Mouse (Mus musculus): ENCODE data around the gene Rasgrp2. TPM values are rescaled to one million over a fixed set of nuclear protein-coding genes. Genes with fewer than 3 reads are reported as not detected.

Gene Rasgrp2
- total and polyA plus RNA-seq, 3 experiments: 176 to 233 TPM; not detected in 1

DNA sequence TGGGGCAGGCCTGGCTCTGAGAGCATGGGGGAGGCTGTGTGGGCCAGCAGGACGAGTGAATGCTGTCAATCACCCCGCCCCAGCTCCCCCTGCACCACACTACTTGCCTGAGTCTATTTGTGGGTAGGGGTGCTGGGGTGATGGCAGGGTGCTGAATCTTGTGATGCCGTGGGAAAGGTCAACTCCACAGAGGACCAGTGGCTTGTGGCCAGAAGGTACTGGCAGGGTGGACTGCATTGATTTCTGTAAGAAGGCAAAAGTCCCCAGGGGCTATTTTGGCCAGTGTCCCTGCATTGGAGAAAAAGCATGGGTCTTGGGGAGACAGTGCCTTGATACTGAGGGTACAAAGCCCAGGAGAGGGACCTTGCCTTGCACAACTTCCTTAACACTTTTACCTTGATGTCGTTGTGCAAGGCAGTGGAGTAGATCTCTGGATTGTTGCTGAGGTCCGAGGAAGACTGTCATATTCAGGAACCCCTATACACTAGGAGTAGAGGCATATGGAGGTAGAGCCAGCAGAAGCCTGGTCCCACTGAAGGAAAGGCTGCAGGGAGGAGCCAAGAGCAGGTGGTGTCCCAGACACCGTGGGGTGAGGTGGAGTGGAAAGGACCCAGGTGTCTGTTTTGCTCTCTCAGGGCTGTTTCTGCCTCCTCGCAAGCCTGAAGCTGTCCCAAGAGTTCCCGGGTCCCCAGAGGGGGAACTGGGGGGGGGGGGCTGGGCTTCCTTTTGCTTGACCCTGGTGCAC lies 25.2 kb downstream of the Rasgrp2 start:
- Histone ChIP-seq H3K79me2 (ENCODE audit: control insufficient read depth, insufficient read depth, low read length, poor library complexity) (no peaks in the 10 kb centered on the region), H3K27me3 (ENCODE audit: control insufficient read depth in 1 of 2, insufficient read depth in 2 of 2, low read length in 2 of 2) (no peaks in the 10 kb centered on the region), H3K4me1 (ENCODE audit: control insufficient read depth in 1 of 2, insufficient read depth in 2 of 2, low read length in 2 of 2) (no peaks in the 10 kb centered on the region), H3K9ac (ENCODE audit: control insufficient read depth, low read depth, low read length, poor library complexity, severe bottlenecking) (no peak overlapping the region), H3K27ac (ENCODE audit: control insufficient read depth, low read depth, low read length) (no peak overlapping the region), H3K36me3 (ENCODE audit: control insufficient read depth in 1 of 2, insufficient read depth in 2 of 2, low read length in 2 of 2) (no peaks in the 10 kb centered on the region), H3K9me3 (replicated peaks; ENCODE audit: insufficient read depth, low read length) (no peaks in the 10 kb centered on the region), H3K4me3 (ENCODE audit: control insufficient read depth in 1 of 2, insufficient read depth in 1 of 2, low read depth in 2 of 2, low read length in 2 of 2) (no peak overlapping the region)
- no peak for DNase-seq (ENCODE audit: low read depth, low spot score)
- TF ChIP-seq RAD21 (IDR thresholded peaks at IDR 0.05; ENCODE audit: low read depth, low read length) (no peak), USF2 (IDR thresholded peaks at IDR 0.05; ENCODE audit: borderline replicate concordance in 1 of 2, insufficient read depth in 1 of 2, low read depth in 1 of 2, low read length in 2 of 2) (no peak), MYC (IDR thresholded peaks at IDR 0.05; ENCODE audit: low read depth, low read length) (no peak), MEF2A (IDR thresholded peaks at IDR 0.05; ENCODE audit: extremely low read depth, insufficient replicate concordance, low read depth, low read length, poor library complexity, severe bottlenecking) (no peak), MAX (IDR thresholded peaks at IDR 0.05; ENCODE audit: low read length) (no peak), ZKSCAN1 (IDR thresholded peaks at IDR 0.05; ENCODE audit: low read depth, low read length) (no peak), POLR2AphosphoS2 (IDR thresholded peaks at IDR 0.05; ENCODE audit: low read length) (no peak), MXI1 (IDR thresholded peaks at IDR 0.05; ENCODE audit: low read depth, low read length) (no peak), ZMIZ1 (IDR thresholded peaks at IDR 0.05; ENCODE audit: low read depth, low read length) (no peak), ETS1 (IDR thresholded peaks at IDR 0.05; ENCODE audit: low read depth, low read length) (no peak), ELF1 (IDR thresholded peaks at IDR 0.05; ENCODE audit: low read depth, low read length) (no peak), GABPA (IDR thresholded peaks at IDR 0.05; ENCODE audit: low read depth, low read length) (no peak), NRF1 (IDR thresholded peaks at IDR 0.05; ENCODE audit: insufficient read depth, low read depth, low read length, poor library complexity, severe bottlenecking) (no peak), E2F4 (IDR thresholded peaks at IDR 0.05; ENCODE audit: borderline replicate concordance, low read depth, low read length) (no peak), MAZ (IDR thresholded peaks at IDR 0.05; ENCODE audit: low read depth, low read length) (no peak), ZNF384 (IDR thresholded peaks at IDR 0.05; ENCODE audit: low read depth, low read length) (no peak), JUND (IDR thresholded peaks at IDR 0.05; ENCODE audit: low read depth, low read length) (no peak), RCOR1 (IDR thresholded peaks at IDR 0.05; ENCODE audit: low read depth, low read length) (no peak)

GRCm38 (mm10) chr19:6425595-6425994 lies 26.5 kb downstream of the Rasgrp2 start:
- TF ChIP-seq GATA1 (IDR thresholded peaks at IDR 0.05; ENCODE audit: low read depth, low read length): no peak
- TF ChIP-seq TBP (IDR thresholded peaks at IDR 0.05; ENCODE audit: low read depth, low read length): no peak
- TF ChIP-seq ELF1 (IDR thresholded peaks at IDR 0.05; ENCODE audit: low read depth, low read length): no peak
- TF ChIP-seq CTCF (IDR thresholded peaks at IDR 0.05 in 2 of 3, conservative IDR thresholded peaks at IDR 0.05 in 1 of 3; ENCODE audit: control insufficient read depth in 1 of 3, insufficient read depth in 1 of 3, low read depth in 2 of 3, low read length in 3 of 3, poor library complexity in 1 of 3, severe bottlenecking in 1 of 3): no peak
- no peak for TF ChIP-seq HCFC1 (IDR thresholded peaks at IDR 0.05; ENCODE audit: low read depth, low read length)
- H3K36me3 ChIP-seq (ENCODE audit: control insufficient read depth in 1 of 2, insufficient read depth in 2 of 2, low read length in 2 of 2): no peaks in the 10 kb centered on the region
- H3K9ac ChIP-seq (ENCODE audit: control insufficient read depth, low read depth, low read length, poor library complexity, severe bottlenecking): no peak overlapping the region
- no peak overlapping the region for H3K27ac ChIP-seq (ENCODE audit: control insufficient read depth, low read depth, low read length)
- DNase-seq (ENCODE audit: low read depth, low spot score): no peak
- no peaks in the 10 kb centered on the region for H3K27me3 ChIP-seq (ENCODE audit: control insufficient read depth in 1 of 2, insufficient read depth in 2 of 2, low read length in 2 of 2)
- no peaks in the 10 kb centered on the region for H3K79me2 ChIP-seq (ENCODE audit: control insufficient read depth, insufficient read depth, low read length, poor library complexity)
- no peak overlapping the region for H3K4me3 ChIP-seq (ENCODE audit: control insufficient read depth in 1 of 2, insufficient read depth in 1 of 2, low read depth in 2 of 2, low read length in 2 of 2)
- H3K4me1 ChIP-seq (ENCODE audit: control insufficient read depth in 1 of 2, insufficient read depth in 2 of 2, low read length in 2 of 2): no peaks in the 10 kb centered on the region
- H3K9me3 ChIP-seq (replicated peaks; ENCODE audit: insufficient read depth, low read length): no peaks in the 10 kb centered on the region
